Mouse (Mus musculus) adrenal gland, postnatal 14 days (tissue): Measurements from ENCODE around the gene Ccdc42. TPM values are rescaled to one million over a fixed set of nuclear protein-coding genes. Genes with fewer than 3 reads are reported as not detected.

Experiments used
- DNase-seq: peaks from one replicate; pipeline ENCODE4 v3.0.0; 2021; ENCODE audit warnings: mixed read lengths
- total RNA-seq: library from RNA; stranded (reverse); gene quantifications from 2 replicates; pipeline ENCODE4 v1.2.3, GENCODE M21; 2021

Gene Ccdc42
- total RNA-seq, 1 experiment from 2014 or later, result not detected

DNA sequence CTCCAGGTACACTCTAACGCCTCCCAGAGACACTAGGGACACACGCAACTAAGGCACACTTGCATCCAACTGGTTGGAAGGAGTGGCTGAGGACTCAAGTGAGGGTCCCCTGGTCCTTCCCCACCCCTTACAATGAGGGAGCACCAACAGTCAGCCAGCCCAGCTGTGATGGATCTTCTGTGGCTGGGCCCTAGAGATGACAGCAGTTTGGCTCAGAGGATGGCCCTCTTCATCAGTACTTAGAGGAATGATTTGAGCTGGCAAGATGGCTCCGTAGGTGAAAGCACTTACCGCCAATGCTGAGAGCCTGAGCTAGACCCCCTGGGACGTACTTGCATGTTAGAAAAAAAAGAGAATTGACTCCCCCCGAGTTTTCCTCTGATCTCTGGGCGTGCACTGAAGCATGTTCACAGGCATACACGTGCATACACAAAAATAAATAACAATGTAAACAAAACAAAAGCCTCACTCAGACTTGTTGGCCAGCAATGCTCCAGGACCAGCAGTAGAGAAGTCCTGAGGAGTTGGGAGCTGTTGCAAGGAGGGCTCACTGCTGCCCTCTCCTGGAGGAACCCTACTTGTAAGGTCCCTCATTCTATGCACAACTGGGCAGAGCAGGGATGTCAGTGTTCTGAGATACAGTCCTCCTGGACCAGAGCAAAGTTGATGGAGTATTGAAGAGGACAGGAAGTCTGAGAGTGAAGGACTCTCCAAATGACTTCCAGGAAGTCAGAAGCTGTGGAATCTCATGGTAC, 2.4 kb downstream of the Ccdc42 start:
- peak; percentile 88 for DNase-seq

DNA sequence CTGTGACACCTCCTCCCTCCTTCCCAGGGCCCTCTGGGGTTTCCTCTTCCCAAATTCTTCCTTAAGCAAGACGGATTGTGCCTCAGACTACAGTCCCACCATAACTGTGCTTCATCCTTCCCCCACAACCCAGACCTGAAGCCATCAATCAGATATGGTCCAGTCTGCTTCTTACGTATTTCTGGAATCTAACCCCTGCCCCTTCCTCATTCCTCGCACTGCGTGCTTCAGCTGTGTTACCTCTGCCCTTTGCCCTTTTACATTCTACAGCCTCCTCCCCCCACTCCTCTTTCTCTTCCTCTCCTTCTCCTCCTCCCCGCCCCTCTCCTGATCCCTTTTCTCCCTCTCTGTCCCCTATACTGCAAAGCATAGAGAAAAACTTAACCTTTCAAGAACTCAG, 4.9 kb downstream of the Ccdc42 start:
- DNase-seq, result no peak

DNA sequence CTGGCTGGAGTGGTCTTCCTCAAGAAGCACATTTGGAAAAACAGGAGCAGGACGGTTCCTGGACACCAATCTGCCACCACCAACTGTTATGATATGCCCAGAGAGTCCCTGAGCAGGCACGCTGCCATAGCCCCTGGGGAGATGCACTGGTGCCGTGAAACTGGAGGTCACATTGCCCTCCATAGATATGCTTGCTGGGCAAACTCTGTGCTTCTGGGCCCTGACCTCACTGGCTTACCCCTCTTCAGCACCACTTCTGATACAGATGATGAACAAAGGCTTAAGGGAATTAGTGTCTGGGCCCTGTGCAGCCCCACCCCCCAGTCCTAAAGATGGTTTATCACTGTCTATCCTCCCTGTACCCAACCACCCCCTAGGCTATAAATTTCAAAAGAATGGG, 6.4 kb downstream of the Ccdc42 start:
- DNase-seq, result no peak

DNA sequence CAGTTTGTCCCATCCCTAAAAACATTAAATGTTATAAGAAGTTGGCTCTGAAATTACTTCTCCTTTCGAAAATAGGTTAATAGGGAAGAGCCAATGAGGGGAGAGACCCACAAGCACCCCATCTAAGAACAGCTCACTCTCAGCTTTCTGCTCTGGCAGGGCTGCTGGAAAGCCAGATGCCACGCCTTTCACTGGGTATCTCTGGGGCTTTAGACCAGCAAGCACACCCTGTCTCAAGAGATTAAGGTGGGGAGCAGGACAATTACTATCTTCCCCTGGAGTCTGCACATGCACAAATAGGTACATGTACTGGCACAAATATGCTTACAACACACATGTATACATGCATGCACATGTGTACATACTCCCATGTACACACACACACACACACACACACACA, 11.1 kb downstream of the Ccdc42 start:
- DNase-seq, result no peak

- no peak for DNase-seq
Observed at GRCm38 (mm10) chr11:68600551-68601021, 13.8 kb downstream of the Ccdc42 start.

DNA sequence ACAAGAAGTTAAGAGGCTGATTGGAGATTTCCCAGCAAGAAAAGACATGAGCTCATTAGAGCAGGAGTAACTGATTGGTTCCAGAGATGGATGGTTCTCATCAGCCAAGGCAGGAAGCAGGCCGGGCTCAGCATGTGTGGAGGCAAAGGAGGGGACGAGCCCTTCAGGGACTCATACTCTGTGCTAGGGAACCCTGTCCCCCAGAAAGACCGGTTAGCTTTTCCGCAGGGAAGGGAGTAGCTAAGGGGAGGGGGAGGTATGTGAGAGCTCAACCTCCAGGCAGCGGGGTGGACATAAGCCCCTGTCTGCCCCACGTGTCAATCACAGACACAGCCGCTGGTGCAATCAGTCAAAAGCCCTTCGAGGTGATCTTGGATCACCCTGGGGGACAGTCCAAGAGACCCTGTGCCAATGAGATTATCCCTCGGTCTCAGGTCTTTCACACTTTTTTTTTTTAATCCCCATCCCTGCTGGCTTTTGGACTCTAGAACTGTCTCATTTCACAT, 14.7 kb downstream of the Ccdc42 start:
- no peak for DNase-seq

- DNase-seq, result no peak
Observed at GRCm38 (mm10) chr11:68602200-68602931, 15.5 kb downstream of the Ccdc42 start.

- DNase-seq, result no peak
Observed at GRCm38 (mm10) chr11:68607046-68607445, 20.2 kb downstream of the Ccdc42 start.

- DNase-seq, result no peak
Observed at GRCm38 (mm10) chr11:68609910-68610566, 23.2 kb downstream of the Ccdc42 start.

- DNase-seq, result no peak
Observed at GRCm38 (mm10) chr11:68610567-68610947, 23.7 kb downstream of the Ccdc42 start.

DNA sequence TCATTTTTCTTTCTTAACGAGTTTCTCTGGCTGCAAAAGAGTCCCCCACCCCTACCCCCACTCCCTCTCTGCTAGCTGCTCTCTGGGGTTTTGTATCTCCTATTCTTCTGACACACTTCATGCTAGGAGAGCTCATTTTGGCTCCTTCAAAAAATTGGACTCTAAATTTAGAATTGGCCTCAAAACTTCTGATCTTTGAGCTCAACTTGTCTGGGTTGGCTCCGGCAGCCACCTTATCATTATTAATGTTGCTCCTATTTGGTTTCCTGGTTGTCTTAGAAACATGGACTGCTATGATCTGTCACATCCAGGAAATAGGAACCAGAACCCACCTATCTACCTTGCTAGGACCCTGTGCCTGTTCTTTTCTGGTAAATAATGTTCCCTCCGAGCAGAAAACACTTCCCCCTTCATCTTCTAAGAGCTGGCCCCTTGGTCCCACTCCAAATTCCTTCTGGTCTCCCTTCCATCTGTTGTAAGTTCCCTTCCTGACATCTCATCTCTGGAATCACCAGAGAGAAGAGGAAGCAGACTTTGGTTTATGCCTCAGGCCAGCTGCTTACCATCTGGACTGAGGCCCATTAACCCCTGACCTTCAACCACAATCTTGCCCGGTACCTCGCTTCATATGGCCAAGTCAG, 26.4 kb downstream of the Ccdc42 start:
- DNase-seq, result no peak

DNA sequence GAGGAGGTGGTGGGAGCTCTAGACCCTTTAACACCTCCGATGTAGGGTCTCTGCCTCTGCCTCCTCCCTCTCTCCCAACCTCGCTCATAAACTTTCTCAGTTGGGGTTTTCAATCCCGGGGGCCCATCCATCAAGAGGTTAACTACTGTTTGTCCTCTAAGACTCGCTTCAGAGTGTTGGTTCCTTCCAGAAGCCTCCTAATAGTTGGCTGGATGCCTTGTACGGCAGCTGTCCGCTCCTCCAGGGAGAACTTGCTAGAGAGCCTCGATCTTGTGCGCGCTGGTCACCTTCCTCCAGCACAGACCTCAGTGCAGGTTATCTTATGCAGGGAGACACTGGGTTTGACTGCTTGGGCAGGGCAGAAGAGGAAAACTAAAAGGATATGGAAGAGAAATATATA, 35.9 kb downstream of the Ccdc42 start:
- no peak for DNase-seq

GRCm38 (mm10) chr11:68623225-68623870, 36.5 kb downstream of the Ccdc42 start:
- peak; percentile 45 for DNase-seq

DNA sequence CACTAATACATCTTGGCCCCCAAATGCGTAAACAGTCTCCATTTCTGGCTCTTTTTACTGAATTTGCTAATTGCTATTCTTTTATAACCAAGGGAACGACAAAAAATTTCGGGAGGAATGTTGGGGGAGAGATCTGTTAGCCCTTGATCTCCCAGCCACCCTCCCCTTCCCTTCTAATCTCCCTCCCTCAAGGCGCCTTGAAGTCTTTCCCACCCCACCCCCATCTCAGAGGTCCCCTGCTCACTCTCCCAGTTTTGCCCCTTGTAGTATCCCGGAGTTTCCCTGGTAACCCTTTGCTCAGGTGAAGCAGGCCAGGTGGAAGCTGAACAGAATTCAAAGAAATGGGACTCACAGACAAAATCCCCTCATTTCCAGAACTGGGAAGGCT, 37.0 kb downstream of the Ccdc42 start:
- no peak for DNase-seq

GRCm38 (mm10) chr11:68631611-68632316, 44.9 kb downstream of the Ccdc42 start:
- DNase-seq, result no peak

DNA sequence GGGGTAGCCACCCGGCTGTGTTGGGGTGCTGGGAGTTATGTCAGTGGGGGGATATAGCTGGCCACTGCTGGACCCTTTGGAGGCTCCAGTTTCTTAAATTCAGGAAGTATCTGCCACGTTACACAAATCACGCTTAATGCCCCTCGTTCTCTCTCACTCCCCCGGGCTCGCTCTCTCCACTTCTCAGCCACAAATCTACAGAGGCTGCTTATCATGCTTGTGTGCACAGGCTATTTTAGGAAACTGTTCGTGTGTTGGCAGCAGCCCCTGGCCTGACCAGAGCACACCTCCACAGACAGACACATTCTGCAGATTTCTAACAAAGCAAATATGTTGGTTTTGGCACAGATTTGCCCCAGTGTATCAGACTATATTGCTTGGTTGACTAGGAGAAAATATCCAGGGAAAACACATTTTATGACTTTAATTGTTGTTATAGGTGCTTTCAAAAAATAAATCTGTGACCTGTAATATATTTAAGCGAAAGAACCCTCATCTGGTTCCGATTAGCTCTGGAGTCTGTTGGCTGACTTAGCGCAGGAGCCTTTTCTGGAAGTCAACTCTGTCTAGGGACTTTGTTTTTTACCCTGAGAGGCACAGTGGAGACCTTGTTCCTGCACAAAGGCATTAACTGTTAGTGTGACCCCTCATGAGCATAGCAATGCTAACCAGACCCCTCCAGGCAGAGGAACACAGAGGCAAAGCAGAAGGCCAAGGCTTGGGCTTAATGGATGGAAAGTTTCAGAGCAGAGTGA, 51.2 kb downstream of the Ccdc42 start:
- DNase-seq, result no peak

DNA sequence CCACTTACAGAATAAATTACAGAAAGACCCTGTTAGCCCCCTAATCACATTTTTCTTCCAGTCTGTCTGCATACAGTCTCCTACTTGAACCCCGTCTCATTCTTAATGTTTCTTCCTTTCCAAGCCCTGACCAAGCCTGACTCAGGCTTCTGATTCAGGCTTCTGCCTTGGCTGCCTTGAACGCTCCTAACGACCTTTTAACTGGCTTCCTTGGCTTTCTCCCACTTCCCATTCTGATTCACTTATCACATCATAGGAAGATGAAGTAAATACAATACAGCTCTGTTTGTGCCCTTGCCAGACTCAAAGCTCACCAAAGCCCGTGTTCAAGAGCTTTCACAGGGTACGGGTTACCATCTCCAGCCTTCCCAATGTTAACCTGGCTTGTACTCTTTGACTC, 54.5 kb downstream of the Ccdc42 start:
- DNase-seq, result no peak

DNA sequence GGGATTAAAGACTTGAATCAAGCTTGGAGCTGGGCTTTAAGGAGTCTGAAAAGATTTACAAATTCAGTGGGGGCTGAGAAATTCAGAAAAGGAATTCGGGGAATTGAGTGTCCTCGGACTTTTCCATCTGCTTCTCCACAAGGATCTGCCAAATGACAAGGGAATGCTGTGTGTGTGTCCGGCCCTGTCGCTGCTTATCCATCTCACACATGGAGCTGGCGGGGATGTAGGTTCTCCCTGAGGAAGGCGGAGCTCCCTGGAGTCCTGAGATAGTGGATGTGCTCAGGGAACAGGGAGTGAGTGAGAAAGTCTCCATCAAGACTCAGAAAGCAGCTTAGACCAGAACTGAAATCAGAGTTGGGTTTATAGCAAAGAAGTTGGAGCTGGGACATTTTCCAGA, 58.0 kb downstream of the Ccdc42 start:
- DNase-seq, result no peak
